Mouse (Mus musculus): ENCODE measurements around the gene Usp32.

DNA sequence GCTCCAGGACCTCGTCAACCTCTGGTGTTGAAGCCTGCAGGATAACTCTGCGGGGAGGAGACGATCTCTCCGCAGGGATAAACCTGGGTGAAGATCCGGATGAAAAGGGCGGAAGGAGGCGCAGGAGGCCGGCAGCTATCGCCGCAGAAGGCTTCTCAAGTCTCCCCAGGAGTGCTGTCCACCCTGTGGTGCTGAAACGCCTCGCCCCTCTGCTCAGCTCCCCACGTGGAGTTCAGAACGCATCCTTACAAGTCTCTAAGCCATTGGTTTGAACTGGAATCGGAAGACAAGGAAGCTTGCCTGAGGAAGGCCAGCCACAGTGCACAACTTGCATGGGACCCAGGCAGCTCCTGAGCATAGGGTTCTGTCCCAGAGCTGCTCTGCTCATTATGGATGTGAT is 196.0 kb downstream of the Usp32 start:
- no peak for TF ChIP-seq CTCF (IDR thresholded peaks at IDR 0.05; ENCODE audit: low read depth, low read length)
- no peak for TF ChIP-seq POLR2AphosphoS5 (IDR thresholded peaks at IDR 0.05; ENCODE audit: insufficient replicate concordance, low read depth, low read length)
- TF ChIP-seq TAL1 (conservative IDR thresholded peaks at IDR 0.05; ENCODE audit: low read depth, low read length): no peak
